Mouse (Mus musculus) T-helper 17 cell (primary cell): ENCODE results near the gene Alpk1.

Experiments used
- in situ Hi-C, 2 experiments: fragments of 300-600 bp; cut with MboI, MseI; formaldehyde crosslinking; loops; 1 replicate in 1 of 2; 2 replicates in 1 of 2; pipeline ENCODE4 v1.15.1; 2025; ENCODE audit warnings: high pct_unique_total_duplicates in 2 of 2

Alpk1 gene

DNA sequence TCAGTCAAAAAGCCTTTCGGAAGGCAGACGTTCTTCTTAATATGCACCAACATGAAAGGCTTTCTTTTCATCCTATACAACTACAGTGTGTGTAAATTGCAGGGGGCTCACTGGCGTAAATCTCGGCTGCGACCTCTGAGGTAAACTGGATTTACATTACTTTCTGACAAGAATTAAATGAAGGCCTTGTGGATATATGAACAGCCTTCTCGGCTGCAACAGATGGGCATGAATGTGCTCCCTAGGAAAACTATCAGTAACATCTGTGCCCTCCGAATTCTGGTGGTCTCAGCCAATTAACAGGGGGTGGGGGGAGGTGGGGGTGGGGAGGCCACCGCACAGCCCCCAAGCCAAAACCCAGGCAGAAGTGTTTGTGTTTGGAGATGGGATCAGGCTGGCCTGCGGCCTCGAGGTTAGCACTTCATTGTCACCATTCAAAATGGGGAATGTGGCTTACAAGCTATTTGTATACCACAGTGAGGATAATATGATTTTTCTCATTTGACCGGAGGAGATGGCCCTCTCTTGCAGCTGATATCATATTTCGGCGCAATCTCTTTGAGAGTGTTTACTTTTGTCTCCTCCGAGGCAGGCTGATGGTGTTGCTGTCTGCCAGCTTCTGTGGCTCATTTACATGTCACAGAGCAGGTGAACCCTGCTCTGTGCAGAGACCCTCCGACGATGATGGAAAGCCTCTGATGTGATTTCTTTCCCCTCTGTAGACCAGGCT lies 34.3 kb downstream of the Alpk1 start:
- in situ Hi-C loops = loop anchor here in 1 of 2 experiments (25.0 kb wide), 1 partner anchor 1316 kb away; no protein-coding TSS in a partner anchor

DNA sequence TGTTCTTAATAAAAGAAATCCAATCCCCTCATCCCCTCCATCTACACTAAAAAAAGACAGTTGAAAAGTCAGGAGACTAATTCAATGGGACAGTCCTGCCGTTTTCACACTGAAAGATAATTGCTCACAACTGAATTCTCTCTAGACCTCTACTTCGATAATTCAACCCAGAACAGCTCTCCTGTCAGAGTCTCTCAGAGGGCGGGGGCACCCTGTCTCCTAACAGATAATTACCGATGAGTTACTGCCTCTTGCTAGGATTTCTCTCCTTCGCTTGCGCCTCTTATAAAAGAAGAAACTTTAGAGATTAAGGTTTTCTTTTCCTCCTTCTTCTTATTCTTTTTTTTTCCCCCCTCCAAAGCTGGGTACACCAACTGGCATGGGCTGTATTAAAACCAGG lies 34.8 kb downstream of the Alpk1 start:
- in situ Hi-C loops = loop anchor here in 1 of 2 experiments (25.0 kb wide), 1 partner anchor 1317 kb away; no protein-coding TSS in a partner anchor

DNA sequence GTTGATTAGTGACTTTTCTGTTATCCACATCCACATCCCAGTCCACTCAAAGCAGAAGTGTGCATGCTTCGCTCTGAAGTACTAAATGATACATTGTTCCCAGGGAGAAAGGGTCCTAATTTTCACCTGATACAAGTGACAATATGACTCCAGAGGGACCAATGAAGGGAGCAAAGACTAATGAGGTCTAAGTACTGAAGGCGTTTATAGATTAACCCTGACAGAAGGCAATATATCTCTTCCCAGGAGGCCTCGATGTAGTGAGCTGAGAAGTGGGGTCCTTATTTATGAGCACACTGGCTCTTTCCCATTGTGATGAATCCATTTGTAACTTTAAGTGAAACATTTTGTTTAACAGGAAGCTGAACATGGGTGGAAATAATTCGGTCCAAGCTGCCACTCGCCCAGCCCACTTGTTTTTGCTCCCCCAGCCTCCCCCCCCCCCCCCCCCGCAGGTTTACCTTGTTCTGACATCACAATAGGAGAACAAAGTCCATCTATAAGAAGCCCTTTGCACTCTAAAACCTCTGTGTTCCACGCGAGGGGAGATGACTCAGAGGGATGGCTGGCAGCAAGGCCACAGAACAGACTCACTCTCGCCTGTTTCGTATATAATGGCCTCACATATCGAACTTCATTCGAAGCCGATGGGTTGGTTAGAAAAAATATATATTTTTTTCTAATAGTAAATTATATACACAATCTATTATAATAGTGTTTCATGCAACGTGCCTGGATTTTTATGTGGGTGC lies 36.5 kb downstream of the Alpk1 start:
- in situ Hi-C loops = loop anchor here in 1 of 2 experiments (25.0 kb wide), 1 partner anchor 1319 kb away; no protein-coding TSS in a partner anchor

DNA sequence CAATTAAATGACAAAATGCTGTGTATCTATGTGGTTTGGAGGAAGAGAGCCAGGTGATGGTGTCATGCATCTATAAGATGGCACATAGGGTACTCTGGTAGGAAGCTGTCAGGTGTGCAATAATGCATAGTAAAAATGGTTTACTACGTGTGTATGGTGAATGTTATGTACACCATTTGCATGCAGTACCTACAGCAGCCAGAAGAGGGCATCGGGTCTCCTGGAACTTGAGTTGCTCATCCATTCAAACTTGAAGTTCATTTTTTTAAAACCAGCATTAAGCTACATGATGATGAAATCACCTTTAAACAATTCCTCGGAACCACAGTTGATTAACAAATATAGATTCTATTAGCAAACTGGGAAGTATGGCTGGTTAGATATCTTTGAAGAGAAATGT lies 38.9 kb downstream of the Alpk1 start:
- in situ Hi-C loops = loop anchor here in 1 of 2 experiments (25.0 kb wide), 1 partner anchor 1321 kb away; no protein-coding TSS in a partner anchor

DNA sequence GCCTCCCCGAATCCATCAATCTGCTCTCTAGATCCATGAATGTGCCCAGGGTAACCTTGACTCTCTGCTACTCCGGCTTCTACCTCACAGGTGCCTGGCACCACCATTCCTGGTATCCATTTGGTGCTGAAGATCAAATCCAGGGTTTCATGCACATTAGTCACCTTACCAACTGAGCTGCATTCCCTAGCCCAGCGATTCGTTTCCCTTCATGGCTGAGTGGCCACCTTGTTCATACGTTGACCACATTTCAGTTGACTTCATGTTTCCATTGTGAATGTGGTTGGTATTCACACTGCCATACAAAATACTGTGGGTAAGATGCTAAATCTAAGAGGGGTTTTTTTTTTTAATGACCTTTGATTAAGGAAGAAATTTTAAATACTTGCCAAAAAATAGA lies 42.5 kb downstream of the Alpk1 start:
- in situ Hi-C loops = loop anchor here in 1 of 2 experiments (25.0 kb wide), 1 partner anchor 1324 kb away; no protein-coding TSS in a partner anchor

DNA sequence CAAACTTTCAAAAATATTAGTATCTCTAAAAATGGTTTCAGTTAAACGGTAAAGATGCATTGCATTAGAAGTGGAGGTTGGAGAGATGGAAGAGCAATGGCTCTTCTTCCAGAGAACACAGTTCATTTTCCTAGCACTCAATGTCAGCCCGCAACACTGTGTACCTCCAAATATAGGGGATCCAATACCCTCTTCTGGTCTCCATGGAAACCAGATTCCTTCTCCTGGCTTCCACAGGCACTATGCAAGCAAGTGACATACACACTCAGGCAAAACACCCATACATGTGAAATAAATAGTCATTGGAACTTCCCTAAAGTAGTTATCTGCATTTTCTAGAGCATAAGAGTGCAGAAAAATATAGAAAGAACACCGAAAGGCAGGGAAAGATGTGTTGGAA lies 44.9 kb downstream of the Alpk1 start:
- in situ Hi-C loops = loop anchor here in 1 of 2 experiments (25.0 kb wide), 1 partner anchor 1327 kb away; no protein-coding TSS in a partner anchor

DNA sequence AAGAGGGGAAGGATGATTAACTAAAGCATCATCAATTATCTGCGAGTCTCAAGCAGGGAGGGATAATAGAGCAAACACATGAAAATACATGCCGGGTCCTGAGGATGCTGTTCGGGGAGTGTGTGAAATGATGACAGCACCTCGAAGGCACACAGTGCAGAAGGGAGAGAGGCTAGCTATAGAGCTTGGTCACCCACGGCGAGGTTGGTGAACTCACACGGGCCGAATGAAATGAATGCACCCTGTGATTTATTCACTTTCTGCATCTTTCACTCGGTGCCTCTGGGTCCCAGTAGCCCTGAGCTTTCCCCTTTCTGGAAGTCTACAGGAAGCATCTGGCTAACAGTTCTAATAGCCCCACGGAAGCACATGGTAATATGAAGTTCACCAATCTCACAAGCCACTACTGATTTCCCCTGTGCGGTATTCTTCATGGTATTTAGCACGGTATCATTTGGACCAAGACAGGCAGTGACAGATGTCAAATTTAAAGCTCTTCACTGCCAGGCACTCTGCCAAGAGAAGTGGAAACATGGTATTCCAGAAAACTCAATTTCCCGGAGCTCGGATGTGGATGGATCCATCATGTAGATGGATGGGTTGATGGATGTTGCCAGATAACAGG lies 50.7 kb downstream of the Alpk1 start:
- in situ Hi-C loops = loop anchor here in 1 of 2 experiments (25.0 kb wide), 1 partner anchor 1333 kb away; no protein-coding TSS in a partner anchor

DNA sequence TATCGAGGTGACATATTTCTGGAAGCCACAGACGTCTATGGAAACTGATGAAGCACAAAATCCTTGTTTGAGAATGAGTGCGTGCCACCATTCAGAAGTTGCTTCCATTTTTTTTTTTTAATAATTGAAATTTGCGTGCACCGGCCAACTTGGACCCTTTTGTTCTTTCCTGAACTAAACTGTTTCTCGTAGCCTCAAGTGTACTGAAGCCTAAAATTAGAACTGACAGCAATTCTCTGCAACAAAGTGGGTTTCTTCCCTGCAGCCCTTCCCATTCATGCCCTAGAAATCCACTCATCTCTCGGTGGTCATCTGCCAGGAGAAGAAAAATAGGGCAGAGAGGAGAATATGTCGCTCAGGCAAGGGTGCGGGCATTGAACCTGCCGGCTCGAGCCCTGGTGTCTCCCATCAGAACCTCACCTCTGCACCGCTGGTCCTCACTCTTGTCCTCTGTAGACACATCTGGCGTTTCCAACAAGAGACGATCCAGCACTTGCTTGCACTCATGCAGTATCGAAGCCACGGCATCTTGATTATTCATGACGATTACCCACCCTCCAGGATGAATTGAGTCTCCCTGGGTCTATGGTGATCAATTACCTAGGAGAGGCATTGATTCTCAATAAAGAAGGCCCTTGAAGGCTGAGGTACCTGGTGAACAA lies 51.3 kb downstream of the Alpk1 start:
- in situ Hi-C loops = loop anchor here in 1 of 2 experiments (25.0 kb wide), 1 partner anchor 1333 kb away; no protein-coding TSS in a partner anchor

DNA sequence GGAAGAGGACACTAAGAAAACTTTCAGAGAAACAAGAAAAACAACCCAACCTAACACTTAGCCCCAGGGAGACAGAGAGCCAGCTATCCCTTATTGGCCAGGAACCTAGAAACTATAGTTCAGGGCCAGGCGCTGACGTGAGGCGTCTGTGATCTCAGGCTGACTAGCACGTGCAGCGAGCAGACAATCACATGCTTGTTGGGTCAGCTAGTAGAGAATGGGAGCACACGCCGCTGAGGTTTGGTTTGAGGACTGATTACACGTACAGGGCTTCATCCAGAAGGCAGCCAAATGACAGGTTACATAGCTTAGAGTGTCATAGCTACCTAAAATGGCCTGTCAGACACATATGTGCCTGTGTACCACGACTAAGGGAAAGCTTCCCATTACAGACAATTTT lies 52.3 kb downstream of the Alpk1 start:
- in situ Hi-C loops = loop anchor here in 1 of 2 experiments (25.0 kb wide), 1 partner anchor 1334 kb away; no protein-coding TSS in a partner anchor

DNA sequence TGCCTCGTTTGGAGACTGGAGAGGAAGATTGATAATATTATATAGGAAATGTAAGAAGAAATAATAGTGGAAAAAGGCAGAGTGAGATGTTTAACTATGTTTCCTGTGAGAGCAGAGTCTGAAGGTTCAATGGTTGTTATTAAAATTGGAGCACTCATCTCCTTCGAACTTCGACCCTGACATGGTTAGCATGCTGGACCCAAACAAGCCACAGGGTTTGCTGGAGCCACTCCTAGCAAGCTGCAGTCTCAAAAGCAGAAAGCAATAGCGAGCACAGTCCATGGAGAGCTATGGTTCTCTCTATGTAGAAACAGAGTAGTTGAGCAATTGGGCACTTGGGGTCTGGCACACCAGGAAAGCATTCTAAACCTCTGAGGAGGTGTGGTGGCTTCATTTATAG lies 59.4 kb downstream of the Alpk1 start:
- in situ Hi-C loops = no loop called here

DNA sequence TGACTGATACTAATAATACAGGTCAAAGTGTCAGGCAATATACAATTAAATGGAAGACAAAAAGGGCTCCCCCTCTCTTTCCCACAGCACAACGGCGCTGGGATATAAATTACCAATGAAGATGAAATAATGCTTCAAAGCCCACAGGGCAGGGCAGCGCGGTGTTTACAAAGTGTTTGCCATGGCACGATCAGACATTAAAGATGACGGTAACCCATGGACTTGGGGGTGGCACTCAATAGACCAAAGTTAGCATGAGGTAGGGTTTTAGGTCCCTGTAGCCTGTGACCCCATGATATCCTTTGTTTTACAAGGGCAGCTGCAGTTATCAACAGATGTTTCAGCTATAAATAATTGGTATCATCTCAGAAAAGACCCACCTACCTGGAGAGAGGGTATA lies 60.3 kb downstream of the Alpk1 start:
- in situ Hi-C loops = no loop called here

DNA sequence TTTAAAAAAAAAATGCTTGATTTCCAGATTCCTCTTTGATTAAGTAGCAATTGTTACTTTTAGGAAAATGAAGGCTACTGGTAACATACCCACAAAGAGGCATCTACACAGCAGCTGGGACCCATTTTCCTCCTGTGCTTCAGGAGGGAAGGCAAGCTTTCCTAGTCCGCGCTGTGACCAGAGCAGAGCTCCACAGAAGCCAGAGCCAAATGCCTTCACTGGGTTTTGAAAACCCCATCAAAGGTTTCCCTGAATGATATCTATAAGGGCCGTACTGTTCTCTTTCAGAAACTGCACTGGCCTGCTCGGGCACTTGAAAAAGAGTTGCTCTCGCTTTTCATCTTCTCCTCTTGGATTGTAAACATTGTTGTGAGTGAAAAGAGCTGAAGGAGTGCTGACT lies 60.7 kb downstream of the Alpk1 start:
- in situ Hi-C loops = no loop called here

DNA sequence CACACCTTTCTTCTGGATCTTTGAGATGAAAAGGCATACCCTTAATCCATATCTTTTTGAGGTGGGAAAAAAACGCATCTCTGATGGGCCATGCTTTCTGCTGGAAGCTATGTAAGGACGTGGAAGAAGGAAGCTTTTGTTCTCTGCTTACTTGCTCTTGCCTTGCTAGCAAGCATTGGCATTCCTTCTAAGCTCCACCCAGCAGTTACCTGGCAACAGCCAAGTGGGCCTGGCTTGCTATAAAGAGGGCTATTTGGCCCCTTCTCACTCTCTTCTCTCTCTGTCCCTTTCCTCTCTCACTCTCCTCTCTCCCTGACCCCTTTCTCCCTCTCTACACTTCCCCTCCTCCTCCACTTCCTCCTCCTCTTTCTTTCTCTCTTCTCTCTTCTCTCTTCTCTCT lies 63.6 kb downstream of the Alpk1 start:
- in situ Hi-C loops = no loop called here

DNA sequence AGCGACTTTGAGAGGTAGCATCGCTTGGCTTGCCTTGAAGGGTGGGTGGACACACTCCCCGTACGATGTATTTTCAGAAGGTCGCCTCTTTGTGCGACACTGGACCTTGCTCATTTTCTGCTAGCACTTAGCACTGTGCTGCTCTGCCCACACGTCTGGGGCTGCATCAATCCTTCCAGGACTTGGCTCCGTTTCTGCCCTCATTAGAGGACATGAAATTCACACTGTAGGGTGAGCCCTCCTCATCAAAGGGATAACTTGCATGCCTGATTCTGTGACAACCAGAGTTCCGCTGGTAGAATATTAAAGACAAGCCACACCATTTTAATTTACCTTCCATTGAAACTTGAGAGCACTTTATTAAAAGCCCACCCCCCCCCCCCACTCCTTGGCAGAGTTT lies 67.2 kb downstream of the Alpk1 start:
- in situ Hi-C loops = no loop called here

DNA sequence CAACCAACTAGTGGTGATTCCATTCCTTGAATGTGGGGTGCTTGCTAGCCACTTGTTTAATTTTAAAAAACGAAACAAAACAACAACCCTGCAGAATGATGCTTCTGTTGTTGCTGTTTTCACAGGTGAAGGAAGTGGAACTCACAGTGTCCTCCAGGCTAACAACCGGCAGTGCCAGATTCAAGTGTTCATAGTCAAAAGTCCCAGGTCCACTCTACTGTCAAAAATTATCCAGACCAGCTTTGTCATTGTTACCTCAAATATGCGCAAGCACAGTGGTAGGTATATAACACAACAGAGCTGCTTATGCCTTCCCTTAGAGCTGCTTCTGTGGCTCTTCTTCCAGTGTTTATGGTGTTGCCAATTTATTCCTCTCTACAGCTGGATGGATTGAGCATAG lies 68.8 kb downstream of the Alpk1 start:
- in situ Hi-C loops = no loop called here

DNA sequence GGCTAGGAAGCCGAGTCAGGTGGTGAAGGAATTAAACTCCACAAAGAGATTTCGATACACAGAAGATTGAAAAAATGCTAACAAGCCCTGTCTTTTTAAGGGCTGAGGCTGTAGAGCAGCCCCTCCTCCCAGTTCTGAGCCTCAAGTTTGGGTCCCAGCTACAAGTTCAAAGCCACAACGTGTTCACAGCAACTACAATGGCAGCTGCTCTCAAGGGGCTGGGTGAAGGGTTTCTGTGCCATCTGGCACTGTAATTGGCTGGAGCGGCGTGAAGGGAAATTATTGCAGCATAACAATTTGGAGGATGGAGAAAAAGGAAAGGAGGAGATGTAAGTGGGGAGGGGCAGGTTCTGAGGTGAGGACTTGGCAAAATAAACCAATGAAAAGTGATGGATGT lies 73.2 kb downstream of the Alpk1 start:
- in situ Hi-C loops = no loop called here

DNA sequence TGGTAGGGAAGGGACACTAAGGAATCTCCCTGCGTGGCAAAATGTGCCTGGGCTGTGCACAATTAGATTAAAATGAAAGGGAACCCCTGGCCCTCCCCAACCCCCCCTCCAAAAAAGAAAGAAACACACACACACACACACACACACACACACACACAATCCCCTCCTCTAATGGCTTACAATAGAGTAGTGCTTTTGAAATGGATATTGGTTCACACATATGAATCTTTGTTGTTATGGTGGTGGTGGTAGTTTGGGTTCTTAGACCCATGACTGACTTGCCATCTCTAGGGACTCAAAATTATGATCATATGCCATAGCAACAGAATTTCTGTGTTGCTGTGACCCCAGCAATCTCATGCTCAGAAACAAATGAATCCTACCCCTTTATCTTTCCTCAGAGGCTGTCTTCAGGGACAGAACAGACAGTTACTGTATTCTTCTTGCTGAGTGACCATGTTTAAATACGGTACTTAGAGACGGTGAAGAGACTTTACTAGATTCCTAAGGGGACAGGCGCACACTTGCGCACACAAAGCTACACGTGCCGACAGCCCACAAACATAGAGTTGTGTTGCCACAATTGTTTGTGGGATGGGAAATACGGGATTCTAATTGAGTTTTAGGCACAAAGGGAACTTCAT lies 73.8 kb downstream of the Alpk1 start:
- in situ Hi-C loops = no loop called here

DNA sequence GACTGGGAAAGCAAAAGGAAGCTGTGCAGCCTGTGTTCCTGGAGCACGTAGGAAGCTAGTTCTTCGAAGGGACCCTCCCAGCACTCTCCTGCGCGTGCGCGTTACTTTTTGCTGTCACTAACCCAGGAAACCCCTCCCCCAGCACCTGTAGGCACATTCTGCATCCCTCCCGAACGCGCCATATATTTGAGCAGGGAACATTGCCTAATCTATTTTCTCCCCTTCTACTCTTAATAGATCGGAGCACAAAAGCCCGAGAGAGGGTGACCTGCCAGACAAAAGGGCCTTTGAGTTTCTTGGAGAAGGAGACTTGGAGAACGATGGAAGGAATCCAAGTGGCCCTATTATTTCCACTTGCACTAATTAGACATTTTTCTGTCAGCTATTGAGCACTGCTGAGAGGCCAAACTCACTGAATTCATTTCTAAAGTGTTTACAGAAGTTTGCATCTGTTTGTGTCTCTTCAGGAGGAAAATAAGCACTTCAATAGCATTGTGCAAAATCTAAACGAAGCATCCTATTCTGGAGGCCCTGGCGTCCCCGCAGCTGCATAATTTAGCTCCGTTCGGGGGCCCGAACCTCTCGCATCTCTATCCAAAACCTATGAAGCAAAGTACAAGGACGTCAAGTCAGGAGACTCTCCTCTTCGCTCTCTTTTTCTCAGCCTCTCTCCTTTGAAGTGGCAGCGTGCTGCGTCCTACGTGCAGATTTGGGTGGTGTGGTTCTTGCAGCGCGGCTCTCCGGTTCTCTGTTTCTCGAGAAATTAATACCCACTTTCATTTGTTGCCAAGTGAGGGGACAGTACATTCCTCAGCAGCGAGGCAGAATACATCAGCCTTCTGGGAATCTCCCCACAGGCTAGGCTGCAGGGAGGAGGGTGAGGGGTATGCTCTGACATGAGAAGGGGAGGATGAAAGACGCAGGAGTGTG lies 74.5 kb downstream of the Alpk1 start:
- in situ Hi-C loops = no loop called here

DNA sequence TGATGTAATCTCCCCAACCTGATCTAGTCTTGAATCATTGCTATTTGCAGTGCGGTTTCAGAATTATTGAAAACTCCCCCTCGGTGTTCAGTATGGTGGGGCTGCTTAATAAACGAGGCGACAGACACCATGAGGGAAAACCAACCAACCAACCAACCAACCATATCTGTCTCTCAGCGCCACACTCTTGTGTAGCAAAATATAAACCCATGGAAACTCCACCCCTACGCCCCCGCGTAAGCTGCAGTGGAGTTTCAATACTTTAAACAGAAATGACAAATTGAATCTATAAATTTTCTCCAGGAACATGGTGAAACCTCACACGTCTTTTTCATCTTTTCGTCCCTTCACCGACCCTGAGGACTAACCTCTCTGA lies 75.2 kb downstream of the Alpk1 start:
- in situ Hi-C loops = no loop called here
